Mouse (Mus musculus) thymus, postnatal 36 days (tissue): Measurements from ENCODE around the gene Armt1.

Experiments
- DNase-seq, 2 experiments: peaks; one replicate each; pipeline ENCODE4 v3.0.0; 2022; ENCODE audit warnings: mixed read lengths in 2 of 2

Gene Armt1

DNA sequence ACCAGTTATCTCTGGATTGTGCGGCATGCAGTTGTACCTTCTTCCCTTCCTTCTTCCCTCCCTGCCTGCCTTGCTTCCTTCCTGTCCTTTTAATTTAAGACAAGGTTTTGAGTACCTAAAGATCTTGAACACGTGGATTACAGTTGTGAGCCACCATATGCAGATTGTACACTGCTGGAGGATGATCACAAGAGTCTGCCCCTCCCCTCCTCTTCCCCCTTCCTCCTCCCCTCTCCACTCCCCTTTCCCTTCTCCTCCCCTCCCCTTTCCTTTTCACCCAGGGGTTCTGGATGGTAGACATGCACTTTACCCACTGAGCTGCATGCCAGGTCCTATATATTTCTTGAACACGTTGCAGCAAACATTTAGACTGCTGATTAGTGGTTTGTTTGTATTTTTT lies 3.1 kb downstream of the Armt1 start:
- no peak for DNase-seq

DNA sequence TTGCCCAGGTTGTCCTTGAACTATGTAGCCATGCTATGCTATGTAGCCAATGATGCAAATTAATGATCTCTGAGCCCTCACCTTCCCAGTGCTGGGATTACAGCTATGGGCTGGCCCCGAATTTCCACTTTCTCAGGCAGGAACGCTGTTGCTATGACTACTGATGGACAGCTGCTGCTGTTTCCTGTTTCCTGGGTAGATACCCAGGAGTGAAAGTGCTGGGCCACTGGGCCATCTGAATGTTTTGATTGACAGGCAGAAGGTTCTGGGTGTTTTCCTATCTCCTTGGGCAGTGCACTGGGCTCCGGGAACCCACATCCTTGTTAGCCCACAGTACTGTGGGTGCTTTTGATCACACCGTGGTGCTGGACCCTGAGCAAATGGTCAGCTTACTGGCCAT lies 24.1 kb downstream of the Armt1 start:
- DNase-seq = no peak

DNA sequence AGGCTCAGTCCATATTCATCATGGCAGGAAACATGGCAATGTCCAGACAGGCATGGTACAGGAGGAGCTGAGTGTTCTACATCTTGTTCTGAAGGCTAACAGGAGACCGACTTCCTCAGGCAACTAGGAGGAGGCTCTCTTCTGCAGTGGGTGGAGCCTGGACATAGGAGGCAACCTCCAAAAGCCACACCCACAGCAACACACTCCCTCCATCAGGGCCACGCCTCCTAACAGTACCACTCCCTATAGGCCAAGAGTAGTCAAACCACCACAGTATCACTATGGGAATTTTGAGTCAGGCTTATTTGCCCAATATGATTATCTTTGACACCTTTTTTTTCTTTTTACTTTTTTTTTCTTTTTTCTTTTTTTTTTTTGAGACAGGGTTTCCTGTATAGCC lies 27.9 kb downstream of the Armt1 start:
- no peak for DNase-seq

DNA sequence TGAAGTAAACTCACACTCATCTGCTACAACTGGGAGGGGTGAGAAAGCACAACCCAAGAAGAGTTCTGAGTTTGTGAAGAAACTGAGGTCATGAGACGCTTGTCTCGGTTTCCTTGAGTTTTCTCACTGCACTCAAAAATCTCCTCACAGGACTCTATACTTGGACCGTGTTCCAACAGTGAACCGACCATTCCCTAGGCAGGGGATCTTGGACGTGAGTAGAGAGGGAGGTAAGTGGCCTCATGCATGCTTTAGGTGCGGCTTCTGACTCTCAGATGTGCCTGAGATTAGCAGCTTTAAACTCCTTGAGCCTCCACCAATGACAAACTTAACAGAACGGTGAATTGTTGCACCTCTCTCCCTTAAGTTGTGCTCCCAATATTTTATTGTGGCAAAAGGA lies 33.5 kb downstream of the Armt1 start:
- no peak for DNase-seq

DNA sequence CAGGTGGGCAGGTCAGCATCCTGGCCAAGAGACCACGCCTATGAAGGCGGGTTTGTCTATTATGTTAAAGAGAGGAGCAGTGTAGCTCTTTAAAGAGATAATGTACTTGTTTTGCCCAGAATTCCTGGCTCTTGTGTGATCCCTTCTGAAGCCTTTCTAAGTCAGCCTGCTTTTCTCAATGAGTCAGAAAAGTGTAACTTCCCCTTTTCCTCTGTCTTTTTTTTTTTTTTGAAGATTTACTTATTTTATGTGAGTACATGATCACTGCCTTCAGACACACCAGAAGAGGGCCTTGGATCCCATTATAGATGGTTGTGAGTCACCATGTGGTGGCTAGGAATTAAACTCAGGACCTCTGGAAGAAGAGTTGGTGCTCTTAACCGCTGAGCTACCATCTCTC lies 37.1 kb downstream of the Armt1 start:
- DNase-seq = no peak

DNA sequence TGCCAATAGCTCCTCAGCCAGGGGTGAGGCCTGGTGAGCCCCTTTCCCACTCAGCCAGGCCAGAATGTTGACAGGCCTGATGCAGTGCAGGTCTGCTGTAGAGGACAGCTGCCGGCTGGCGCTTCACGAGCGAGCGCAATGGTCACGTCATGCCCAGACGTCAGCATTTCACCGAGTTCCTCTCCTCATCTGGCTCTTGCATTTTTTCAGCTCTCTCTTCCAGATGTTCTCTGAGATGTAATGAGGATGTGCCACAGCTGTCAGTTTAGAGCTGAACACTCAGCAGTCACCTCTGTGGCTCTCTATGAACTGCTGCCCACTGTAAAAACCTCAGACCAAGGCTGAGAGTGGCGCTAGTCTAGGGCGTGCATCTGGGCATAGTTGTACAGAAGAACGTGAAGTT lies 41.3 kb downstream of the Armt1 start:
- no peak for DNase-seq

DNA sequence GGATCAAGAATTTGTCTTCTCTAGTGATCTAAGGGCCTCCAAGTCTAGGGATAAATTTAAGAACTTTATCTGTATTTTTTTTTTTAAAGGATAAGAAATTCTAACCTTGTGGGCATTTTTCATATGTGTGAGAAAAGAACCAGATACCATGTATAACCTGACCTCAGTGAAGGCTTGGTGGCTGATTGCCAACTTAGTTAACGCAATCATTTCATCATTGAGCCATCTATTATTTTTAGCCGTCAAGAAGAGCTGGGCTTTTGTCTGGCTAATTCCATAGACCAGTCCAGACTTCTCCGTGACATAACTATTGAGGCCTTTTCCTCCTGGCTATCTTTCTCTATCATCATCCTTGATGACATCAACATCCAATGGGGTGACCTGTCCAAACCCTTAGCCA lies 43.2 kb downstream of the Armt1 start:
- DNase-seq = no peak

DNA sequence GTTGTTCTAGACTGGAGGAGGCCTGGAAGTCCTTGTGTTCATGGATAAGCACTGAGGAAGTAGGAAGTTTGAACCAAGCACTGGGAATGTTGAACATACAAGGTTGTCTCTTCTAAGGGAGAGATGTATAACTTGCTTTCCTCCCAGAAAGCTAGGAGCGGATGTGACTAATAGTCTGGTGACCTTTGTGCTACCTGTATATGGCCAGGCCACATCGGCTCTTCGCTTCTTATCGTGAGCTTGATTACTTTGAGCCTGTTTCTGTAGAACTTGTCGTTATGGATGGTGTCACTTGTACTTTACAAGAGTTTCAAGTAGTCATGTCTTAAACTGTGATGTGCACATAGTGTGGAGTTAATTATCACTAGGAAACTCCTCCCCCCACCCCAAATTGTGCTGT lies 44.3 kb downstream of the Armt1 start:
- DNase-seq = no peak

DNA sequence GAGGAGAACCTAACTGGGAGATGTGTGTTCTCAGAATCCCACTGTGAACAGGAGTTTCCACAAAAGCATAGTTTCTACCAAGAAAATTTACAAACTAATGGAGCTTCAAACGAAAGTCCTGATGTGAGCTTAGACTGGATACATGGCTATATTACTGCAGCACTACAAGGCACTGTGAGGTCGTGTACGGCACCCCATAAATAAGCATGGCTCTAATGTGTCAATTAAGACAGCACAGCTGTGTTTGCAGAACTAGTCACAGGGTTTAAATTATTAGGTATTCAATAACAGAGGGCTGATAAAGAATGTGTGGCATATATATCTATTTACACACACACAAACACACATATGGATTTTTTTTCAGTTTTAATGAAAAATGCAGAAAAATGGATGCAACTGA lies 48.7 kb downstream of the Armt1 start:
- no peak for DNase-seq

DNA sequence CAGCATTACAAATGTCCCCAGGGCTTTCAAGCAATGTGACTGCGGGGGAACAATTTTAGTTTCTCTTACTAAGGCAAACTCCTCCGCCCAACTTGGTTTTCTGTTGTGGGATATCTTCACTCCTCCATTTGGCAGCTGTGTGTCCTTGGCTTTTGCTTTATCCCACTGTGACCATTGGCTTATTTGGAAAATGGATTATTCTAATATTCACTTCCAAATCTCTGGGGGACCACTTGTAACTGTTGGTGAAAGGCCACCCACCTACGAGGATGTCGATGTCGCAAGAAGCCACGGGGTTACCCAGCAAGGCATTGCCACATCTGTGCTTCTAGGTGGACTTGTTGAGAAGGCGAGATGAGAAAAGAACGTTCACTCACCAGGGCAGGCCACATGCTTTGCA lies 49.4 kb downstream of the Armt1 start:
- no peak for DNase-seq

DNA sequence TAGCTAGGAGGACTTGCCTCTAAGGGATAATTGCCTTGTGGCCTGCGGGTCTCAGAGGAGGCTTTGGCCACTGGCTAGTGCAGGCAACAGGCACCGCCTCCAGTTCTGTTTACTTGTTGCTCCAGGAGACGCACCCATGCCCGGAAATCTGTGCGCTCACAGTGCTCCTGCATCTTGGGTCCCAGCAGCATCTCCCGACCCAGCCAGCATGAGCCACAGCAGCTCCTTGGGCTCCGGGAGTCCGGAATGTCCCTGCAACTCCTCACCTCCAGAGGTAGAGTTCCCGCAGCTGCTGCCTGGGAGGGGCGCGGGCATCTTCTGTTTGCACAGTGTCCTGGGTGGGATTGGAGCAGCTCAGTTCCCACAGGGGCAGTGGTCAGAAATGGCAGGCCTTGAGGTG lies 50.1 kb downstream of the Armt1 start, which contains the start of gene Ccdc170:
Gene Ccdc170, plus strand, starts transcription at position 148 of the 400 bp plus-strand sequence.
- no peak for DNase-seq

DNA sequence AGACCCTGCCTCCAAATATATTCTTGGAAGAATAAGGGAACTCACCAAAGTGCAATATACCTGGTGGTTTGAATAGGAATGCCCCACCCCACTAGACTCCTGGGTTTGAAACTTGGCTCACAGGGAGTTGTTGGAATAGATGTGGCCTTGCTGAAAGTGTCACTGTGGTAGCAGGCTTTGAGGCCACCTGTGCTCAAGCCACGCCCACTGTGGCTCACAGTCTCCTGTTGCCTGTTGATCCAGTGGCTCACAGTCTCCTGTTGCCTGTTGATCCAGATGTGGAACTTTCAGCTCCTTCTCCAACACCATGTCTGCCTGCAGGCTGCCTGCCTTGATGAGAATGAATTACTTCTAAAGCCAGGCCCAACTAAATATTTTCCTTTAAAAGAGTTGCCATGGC lies 51.6 kb downstream of the Armt1 start:
- DNase-seq = no peak

DNA sequence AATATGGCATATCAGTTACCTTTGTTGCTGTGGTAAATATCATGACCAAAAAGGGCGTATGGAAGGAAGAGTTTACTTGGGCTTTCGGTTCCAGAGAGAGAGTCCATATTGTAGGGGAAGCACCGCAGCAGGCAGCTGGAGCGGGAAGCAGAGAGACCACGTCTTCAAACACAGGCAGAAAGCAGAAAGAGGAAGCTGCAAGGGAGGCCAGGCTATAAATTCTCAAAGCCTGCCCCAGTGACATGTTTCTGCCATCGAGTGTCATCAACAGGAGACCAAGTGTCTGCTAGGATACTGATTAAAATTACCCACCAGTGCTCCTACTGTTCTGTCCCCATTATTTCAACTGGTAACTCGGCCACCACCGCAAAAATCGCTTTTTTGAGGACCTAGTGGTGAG lies 52.7 kb downstream of the Armt1 start:
- no peak for DNase-seq

DNA sequence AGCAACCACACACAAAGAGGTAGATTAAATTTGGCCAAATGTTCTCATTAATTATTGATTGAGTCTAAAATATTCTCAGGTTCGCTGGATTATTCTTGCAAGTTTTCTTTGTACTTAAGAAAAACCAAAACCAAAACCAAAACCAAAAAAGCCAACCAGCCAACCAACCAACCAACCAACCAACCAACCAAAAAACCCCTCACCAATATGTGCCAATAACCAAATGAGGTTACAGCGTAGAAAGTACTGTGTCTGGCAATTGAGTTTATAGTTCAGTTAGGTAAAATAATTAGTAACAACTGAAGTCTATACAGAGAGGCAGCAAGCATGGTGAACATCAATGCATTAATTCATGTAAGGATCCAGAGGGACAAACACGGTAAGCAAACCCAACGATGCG lies 57.6 kb downstream of the Armt1 start:
- DNase-seq = no peak

DNA sequence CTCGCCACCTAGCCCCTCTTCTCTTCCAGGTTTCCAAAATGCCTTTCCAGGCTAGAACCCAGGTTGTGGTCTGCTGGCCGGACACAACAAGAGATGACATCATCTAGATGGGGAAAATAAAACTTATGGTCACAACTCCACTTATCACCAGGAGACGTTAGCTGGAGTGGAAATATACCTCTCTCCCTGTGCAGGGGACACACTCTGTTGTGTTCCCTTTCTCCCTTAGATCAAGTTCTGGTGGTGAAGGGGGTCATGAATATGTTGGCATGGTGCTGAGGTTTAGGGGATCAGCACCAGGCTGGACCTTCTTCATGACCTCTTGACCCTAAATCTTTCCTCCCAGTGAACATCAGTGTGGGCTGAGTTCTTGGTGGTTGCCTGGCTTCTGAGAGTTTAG lies 59.0 kb downstream of the Armt1 start:
- no peak for DNase-seq

DNA sequence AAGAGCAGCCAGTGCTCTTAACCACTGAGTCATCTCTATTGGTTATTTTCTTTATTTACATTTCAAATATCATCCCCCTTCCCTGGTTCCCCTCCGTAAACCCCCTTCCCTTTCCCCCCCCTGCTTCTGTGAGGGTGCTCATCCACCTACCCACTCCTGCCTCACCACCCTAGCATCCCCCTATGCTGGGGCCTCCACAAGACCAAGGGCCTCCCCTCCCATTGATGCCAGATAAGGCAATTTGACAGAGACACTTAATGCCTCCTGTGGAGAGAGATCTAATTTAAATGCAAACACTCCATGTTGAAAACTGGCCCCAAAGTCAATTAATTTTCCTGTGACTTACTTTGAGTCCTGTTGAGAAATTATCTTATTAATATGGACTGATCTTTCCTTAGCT lies 59.8 kb downstream of the Armt1 start:
- DNase-seq = no peak

DNA sequence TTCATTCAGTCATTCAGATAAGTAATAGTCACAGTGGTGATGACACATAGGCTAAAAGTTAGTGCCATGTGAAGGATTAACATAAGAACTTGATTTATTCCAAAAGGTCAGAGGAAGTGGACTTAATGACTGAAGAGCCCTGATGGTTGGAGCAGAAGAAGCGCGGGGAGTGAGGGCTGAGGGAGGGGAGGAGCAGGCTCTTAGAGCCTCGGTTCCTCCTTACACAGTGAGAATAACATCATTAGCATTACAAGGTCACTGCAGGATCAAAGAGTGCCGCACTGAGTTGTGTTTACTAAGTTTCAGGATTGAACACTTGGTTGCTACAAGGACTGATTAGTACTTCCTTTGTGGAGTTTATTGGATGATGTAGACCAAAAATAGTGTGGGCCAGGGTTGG lies 60.6 kb downstream of the Armt1 start:
- no peak for DNase-seq

DNA sequence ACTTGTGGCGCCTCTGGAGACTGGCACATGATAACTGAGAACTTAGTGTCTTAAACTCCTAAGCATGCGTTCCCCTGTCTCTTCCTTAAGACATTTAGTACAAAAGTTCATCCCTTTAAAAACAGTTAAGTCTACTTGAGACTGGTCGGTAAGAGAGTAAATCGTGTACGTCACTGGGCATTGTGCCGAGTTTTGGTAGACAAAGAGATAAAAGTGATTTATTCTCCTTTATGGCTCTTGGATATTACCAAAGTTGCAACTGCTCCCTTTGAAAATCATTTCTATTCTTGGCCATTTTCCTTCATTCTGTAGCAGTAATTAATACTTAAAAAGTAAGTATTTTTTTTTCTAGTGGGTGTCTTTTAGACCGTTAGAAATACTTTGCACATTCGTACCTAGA lies 71.0 kb downstream of the Armt1 start:
- no peak for DNase-seq
